Mouse (Mus musculus) liver, adult 10 weeks (tissue): ENCODE data around the gene Tmem179b. TPM values are rescaled to one million over a fixed set of nuclear protein-coding genes. Genes with fewer than 3 reads are reported as not detected.

Experiments
- polyA plus RNA-seq: library from polyadenylated mRNA; stranded (reverse); fragments of 350-450 nt; fragmentation: Illumina TruSeq; extraction: RNeasy Lipid Tissue Mini Kit (QIAGEN cat#74804); gene quantifications from one replicate; pipeline ENCODE4 v1.2.3, GENCODE M21; 2014; ENCODE audit warnings: low read depth, low replicate concordance

Gene Tmem179b
- polyA plus RNA-seq, 1 experiment from 2014 or later: 30.8 TPM

Other genes starting within 250 kb of the Tmem179b start
- not detected for gene Slc22a8, start 183.2 kb downstream of the Tmem179b start, polyA plus RNA-seq
- gene Slc22a6, start 156.4 kb downstream of the Tmem179b start, polyA plus RNA-seq: not detected
- 0.08 TPM for gene Chrm1, start 110.7 kb downstream of the Tmem179b start, polyA plus RNA-seq
- 49.2 TPM for gene Slc3a2, start 51.1 kb downstream of the Tmem179b start, polyA plus RNA-seq
- 8.7 TPM for gene Wdr74, start 38.6 kb downstream of the Tmem179b start, polyA plus RNA-seq
- gene 1700092M07Rik, start 33.7 kb downstream of the Tmem179b start, polyA plus RNA-seq: not detected
- 45.2 TPM for gene Stx5a, start 33.1 kb downstream of the Tmem179b start, polyA plus RNA-seq
- gene Nxf1, start 17.4 kb downstream of the Tmem179b start, polyA plus RNA-seq: 39.4 TPM
- gene Tmem223, start 3.5 kb downstream of the Tmem179b start, polyA plus RNA-seq: 19.2 TPM
- gene Taf6l, start 11.9 kb upstream of the Tmem179b start, polyA plus RNA-seq: not detected
- 19.2 TPM for gene Polr2g, start 24.1 kb upstream of the Tmem179b start, polyA plus RNA-seq
- not detected for gene Zbtb3, start 28.1 kb upstream of the Tmem179b start, polyA plus RNA-seq
- gene Ttc9c, start 44.9 kb upstream of the Tmem179b start, polyA plus RNA-seq: 27.0 TPM
- 49.7 TPM for gene Hnrnpul2, start 45.5 kb upstream of the Tmem179b start, polyA plus RNA-seq
- gene AC129217.1, start 55.3 kb upstream of the Tmem179b start, polyA plus RNA-seq: not detected
- gene Bscl2, start 63.0 kb upstream of the Tmem179b start, polyA plus RNA-seq: 6.6 TPM
- not detected for gene Gng3, start 64.7 kb upstream of the Tmem179b start, polyA plus RNA-seq
- gene Lrrn4cl, start 76.3 kb upstream of the Tmem179b start, polyA plus RNA-seq: not detected
- gene Ubxn1, start 97.0 kb upstream of the Tmem179b start, polyA plus RNA-seq: 32.8 TPM
- gene Uqcc3, start 106.5 kb upstream of the Tmem179b start, polyA plus RNA-seq: 2.7 TPM
- 49.1 TPM for gene Lbhd1, start 109.3 kb upstream of the Tmem179b start, polyA plus RNA-seq
- not detected for gene Gm49403, start 109.5 kb upstream of the Tmem179b start, polyA plus RNA-seq
- gene 1810009A15Rik, start 114.4 kb upstream of the Tmem179b start, polyA plus RNA-seq: 9.1 TPM
- gene Gm49416, start 114.5 kb upstream of the Tmem179b start, polyA plus RNA-seq: not detected
- gene Ints5, start 118.5 kb upstream of the Tmem179b start, polyA plus RNA-seq: 0.77 TPM
- 79.5 TPM for gene Ganab, start 123.6 kb upstream of the Tmem179b start, polyA plus RNA-seq
- 6.2 TPM for gene B3gat3, start 145.9 kb upstream of the Tmem179b start, polyA plus RNA-seq
- gene Rom1, start 154.9 kb upstream of the Tmem179b start, polyA plus RNA-seq: 0.50 TPM
- gene Eml3, start 155.1 kb upstream of the Tmem179b start, polyA plus RNA-seq: 5.5 TPM
- 28.0 TPM for gene Mta2, start 167.4 kb upstream of the Tmem179b start, polyA plus RNA-seq
- gene Tut1, start 179.4 kb upstream of the Tmem179b start, polyA plus RNA-seq: 2.6 TPM
- 44.9 TPM for gene Eef1g, start 192.6 kb upstream of the Tmem179b start, polyA plus RNA-seq
- gene Ahnak, start 214.8 kb upstream of the Tmem179b start, polyA plus RNA-seq: 3.2 TPM